Mouse (Mus musculus): Measurements from ENCODE around the gene Scg5.

DNA sequence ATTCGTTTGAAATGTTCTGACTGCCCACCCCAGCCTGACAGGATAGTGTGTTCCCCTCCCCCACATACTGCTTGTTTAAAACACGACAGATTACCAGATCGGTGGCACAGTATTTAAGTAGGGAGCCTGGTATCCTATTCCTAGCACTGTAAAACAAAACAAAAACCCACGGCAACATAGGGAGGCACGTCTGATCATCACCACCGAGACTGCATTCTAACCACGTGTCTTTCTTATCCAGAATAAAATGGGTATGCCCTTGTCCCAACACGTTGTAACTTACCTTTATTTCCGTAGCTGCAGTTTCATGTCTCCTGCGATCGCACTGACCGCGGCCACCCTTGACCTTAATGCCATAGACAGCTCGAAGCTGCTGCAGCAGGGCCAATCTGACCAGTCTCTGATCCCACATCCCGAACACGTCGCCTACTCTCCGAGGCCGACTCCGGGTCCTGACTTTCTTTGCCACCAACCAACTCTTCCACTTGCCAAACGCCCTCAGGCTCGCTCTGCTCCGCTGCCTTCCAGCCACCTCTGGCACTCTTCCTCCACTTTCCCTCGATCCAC, 18.8 kb upstream of the Scg5 start:
- no peak for TF ChIP-seq GATA1 (IDR thresholded peaks at IDR 0.05; ENCODE audit: low read length)
- no peak for TF ChIP-seq TAL1 (IDR thresholded peaks at IDR 0.05; ENCODE audit: low read length)
